Mouse (Mus musculus) midbrain, embryonic 12.5 days (tissue): Measurements from ENCODE around the gene Slc7a15. TPM values are rescaled to one million over a fixed set of nuclear protein-coding genes. Genes with fewer than 3 reads are reported as not detected.

Source experiments
- ATAC-seq: fragments of 200-750 bp; cut with Nextera tagmentation; 2 replicates; pipeline ENCODE4 v1.8.0; 2017; ENCODE audit warnings: low read depth, moderate TSS enrichment, moderate library complexity; ENCODE audit not compliant: low FRiP score
- H3K27ac ChIP-seq: fragments of 300-500 bp; sonication (generic); replicated peaks from 2 replicates; pipeline ENCODE4 v1.5.1; 2016; ENCODE audit warnings: mild to moderate bottlenecking
- H3K27me3 ChIP-seq: fragments of 300-500 bp; sonication (generic); 2 replicates; pipeline ENCODE4 v1.6.1; 2016; ENCODE audit warnings: mild to moderate bottlenecking
- H3K36me3 ChIP-seq: fragments of 300-500 bp; sonication (generic); 2 replicates; pipeline ENCODE4 v1.6.1; 2016
- H3K4me1 ChIP-seq: fragments of 300-500 bp; sonication (generic); 2 replicates; pipeline ENCODE4 v1.6.1; 2016
- H3K4me2 ChIP-seq: fragments of 300-500 bp; sonication (generic); replicated peaks from 2 replicates; pipeline ENCODE4 v1.6.1; 2016; ENCODE audit warnings: mild to moderate bottlenecking, moderate library complexity
- H3K4me3 ChIP-seq: fragments of 300-500 bp; sonication (generic); 2 replicates; pipeline ENCODE4 v1.5.1; 2016; ENCODE audit warnings: mild to moderate bottlenecking
- H3K9ac ChIP-seq: fragments of 300-500 bp; sonication (generic); replicated peaks from 2 replicates; pipeline ENCODE4 v1.6.1; 2016; ENCODE audit warnings: mild to moderate bottlenecking, moderate library complexity
- H3K9me3 ChIP-seq: fragments of 300-500 bp; sonication (generic); 2 replicates; pipeline ENCODE4 v1.6.1; 2016; ENCODE audit warnings: mild to moderate bottlenecking
- WGBS: fragments of 180-500 bp; shearing (Covaris S2); methylation state at CpG from one replicate; pipeline ENCODE4 v1.1.7; 2016; 5-methylcytosine and 5-hydroxymethylcytosine counted together
- polyA plus RNA-seq: library from polyadenylated mRNA; unstranded; fragments of >200 nt; fragmentation: Nextera tagmentation; extraction: Ambion mirVana; gene quantifications from 2 replicates; pipeline ENCODE4 v1.2.1, GENCODE M21; 2016

Slc7a15 gene
- polyA plus RNA-seq, 1 experiment from 2014 or later, result not detected

- ATAC-seq, result no peak
- Histone ChIP-seq H3K36me3 (no peaks in the 10 kb centered on the region), H3K4me1 (no peaks in the 10 kb centered on the region), H3K4me2 (no peak overlapping the region), H3K27me3 (no peaks in the 10 kb centered on the region), H3K4me3 (no peak overlapping the region), H3K27ac (no peak overlapping the region), H3K9ac (no peak overlapping the region), H3K9me3 (no peaks in the 10 kb centered on the region)
- WGBS, result 66% methylated on average over 2 of the region's 2 CpGs
Observed at GRCm38 (mm10) chr12:8522711-8523110, 76.2 kb downstream of the Slc7a15 start.

- no peak for ATAC-seq
- Histone ChIP-seq H3K9ac (no peak overlapping the region), H3K4me3 (no peak overlapping the region), H3K27ac (no peak overlapping the region), H3K4me1 (no peaks in the 10 kb centered on the region), H3K27me3 (no peaks in the 10 kb centered on the region), H3K4me2 (no peak overlapping the region), H3K36me3 (no peaks in the 10 kb centered on the region), H3K9me3 (no peaks in the 10 kb centered on the region)
- 56% methylated on average over 11 of the region's 12 CpGs for WGBS
Observed at GRCm38 (mm10) chr12:8521375-8522047, 77.4 kb downstream of the Slc7a15 start.

DNA sequence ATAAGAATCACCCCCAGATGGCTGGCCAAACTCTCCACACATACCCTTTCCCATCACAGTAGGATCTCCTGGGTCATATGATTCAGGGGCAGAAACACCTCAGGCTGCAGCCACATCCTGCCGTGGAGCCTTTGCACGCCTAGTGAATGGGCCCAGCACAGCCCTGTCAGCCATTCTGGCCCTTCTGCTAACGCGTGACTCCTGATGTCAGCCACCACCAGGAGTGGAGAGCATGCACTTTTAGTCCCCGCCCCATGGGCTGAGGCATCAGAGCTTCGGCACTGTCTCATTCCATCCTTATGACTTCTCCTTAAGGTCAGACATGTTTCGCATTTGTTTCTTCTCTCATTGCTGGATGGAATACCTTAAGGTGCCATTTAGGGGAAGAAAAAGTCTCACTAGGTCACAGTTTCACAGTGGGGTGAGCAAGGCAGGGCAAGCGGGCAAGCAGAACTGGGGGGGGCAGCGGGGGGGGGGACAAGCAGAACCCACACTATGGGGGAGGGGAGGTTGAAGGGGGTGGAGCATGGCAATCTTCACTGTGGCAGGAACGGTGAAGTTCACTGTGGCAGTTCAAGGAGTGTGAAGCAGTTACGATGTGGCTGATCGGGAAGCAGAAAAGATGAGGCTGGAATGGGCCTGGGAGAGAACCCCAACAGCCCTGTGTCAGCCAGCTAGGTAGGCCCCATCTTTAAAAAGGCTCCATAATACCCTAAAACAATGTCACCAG is 79.3 kb downstream of the Slc7a15 start:
- no peak overlapping the region for H3K4me2 ChIP-seq
- no peaks in the 10 kb centered on the region for H3K4me1 ChIP-seq
- 67% methylated on average over 12 of the region's 12 CpGs for WGBS
- no peak overlapping the region for H3K4me3 ChIP-seq
- no peak overlapping the region for H3K9ac ChIP-seq
- no peaks in the 10 kb centered on the region for H3K9me3 ChIP-seq
- H3K27ac ChIP-seq, result no peak overlapping the region
- H3K27me3 ChIP-seq, result no peaks in the 10 kb centered on the region
- H3K36me3 ChIP-seq, result no peaks in the 10 kb centered on the region
- no peak for ATAC-seq

DNA sequence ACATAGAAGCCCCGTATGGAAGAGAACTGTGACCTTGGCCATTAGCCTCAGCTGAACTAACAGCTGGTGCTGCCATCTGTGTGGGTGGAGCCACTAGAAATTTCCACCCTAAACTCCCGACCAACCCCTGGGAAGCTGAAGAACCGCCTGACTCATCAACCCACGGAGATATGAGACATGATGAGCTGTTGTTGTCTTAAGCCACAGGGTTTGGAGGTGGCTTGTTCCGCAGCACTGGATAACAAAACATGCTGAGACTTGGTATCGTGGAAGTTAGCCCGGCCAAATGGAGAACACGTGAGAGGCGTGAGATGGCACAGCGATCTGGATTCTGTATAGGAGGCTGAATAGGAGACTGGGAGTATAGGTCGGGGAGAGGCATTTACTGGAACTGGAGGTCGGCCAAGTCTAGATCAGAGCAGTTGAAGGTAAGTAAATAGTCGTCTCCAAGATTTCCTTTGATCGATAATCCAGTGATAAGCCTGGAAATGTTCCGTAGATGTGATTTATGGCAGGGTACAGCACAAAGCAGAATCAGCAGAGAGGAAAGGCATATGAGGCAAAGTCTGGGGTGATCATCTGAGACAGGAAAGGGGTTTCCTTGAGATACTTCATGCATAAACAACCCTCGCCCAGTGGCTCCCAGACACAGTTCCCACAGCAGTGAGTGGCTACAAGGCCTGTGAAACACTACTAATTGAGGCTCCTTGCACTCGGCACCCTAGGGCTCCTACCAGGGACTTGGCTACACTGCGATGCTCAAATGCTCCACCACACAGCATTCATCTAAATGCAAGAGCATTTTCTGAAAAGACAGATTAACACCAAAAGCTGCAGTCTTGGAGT is 87.6 kb downstream of the Slc7a15 start:
- no peak overlapping the region for H3K9ac ChIP-seq
- ATAC-seq, result no peak
- H3K36me3 ChIP-seq, result no peaks in the 10 kb centered on the region
- H3K27me3 ChIP-seq, result no peaks in the 10 kb centered on the region
- H3K4me1 ChIP-seq, result no peaks in the 10 kb centered on the region
- H3K27ac ChIP-seq, result no peak overlapping the region
- H3K4me2 ChIP-seq, result no peak overlapping the region
- no peaks in the 10 kb centered on the region for H3K9me3 ChIP-seq
- no peak overlapping the region for H3K4me3 ChIP-seq
- WGBS, result 81% methylated on average over 18 of the region's 18 CpGs

- Histone ChIP-seq H3K4me2 (no peak overlapping the region), H3K4me3 (no peak overlapping the region), H3K9ac (no peak overlapping the region), H3K36me3 (no peaks in the 10 kb centered on the region), H3K27ac (no peak overlapping the region), H3K9me3 (no peaks in the 10 kb centered on the region), H3K27me3 (no peaks in the 10 kb centered on the region), H3K4me1 (no peaks in the 10 kb centered on the region)
- no peak for ATAC-seq
- WGBS, result 78% methylated on average over 6 of the region's 6 CpGs
Observed at GRCm38 (mm10) chr12:8510317-8510988, 88.4 kb downstream of the Slc7a15 start.

DNA sequence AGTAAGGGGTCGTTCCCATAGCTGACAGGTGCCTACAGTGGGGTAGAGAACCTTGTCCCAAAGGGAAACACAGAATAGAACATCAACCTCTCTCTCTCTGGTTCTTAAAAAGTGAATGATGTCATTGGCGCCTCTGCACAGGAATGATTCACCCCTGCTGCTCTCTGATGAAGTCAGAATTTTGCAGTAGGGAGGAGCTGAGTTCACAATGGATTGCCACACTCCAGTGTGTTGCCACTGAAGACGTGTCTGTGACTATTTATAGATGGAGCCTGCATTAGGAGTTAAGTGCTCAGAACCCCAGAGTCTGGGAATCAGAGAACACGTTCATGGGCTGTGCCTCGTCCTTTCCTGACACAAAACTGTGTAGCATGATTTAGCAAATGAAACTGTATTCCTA is 89.2 kb downstream of the Slc7a15 start:
- Histone ChIP-seq H3K27ac (no peak overlapping the region), H3K9ac (no peak overlapping the region), H3K4me3 (no peak overlapping the region), H3K4me1 (no peaks in the 10 kb centered on the region), H3K4me2 (no peak overlapping the region), H3K27me3 (no peaks in the 10 kb centered on the region), H3K9me3 (no peaks in the 10 kb centered on the region), H3K36me3 (no peaks in the 10 kb centered on the region)
- no peak for ATAC-seq
- WGBS, result 80% methylated on average over 5 of the region's 5 CpGs

DNA sequence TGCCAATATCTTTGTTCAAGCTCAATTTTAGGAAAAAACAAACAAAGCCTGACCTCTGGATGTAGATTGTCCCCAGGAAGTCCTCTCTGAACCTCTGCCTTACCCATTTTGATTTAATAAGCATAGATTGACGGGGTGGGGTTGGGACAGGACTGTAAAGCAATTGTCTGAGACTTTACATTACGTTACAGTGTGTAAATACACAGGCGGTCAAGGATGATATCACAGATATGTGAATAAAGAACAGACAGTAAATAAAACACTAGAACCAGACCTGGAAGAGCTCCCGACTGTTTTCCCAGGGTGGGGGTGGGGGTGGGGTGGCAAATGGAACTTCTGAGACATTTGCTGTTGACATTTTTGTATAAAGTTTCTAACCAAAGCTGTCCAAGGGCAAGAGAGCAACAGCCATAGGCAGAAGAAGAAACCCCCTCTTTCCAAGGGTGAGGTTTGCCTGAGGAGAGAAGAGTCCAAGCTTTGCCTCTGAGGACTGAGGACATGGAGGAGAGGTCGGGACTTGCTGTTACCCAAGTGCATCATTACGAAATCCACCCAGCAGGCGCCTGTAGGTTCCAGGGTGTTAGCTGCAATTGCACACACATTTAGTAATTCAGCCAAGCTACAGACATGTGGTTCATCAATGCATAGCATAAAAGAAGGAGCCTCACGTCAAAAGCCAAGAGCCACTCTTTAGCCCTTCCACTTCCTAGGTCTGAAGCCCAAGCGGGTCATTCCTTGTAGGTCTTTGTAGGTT is 91.7 kb downstream of the Slc7a15 start:
- WGBS, result 75% methylated on average over 9 of the region's 9 CpGs
- no peaks in the 10 kb centered on the region for H3K27me3 ChIP-seq
- no peaks in the 10 kb centered on the region for H3K4me1 ChIP-seq
- no peak for ATAC-seq
- no peak overlapping the region for H3K4me3 ChIP-seq
- no peaks in the 10 kb centered on the region for H3K36me3 ChIP-seq
- no peak overlapping the region for H3K9ac ChIP-seq
- no peaks in the 10 kb centered on the region for H3K9me3 ChIP-seq
- no peak overlapping the region for H3K27ac ChIP-seq
- H3K4me2 ChIP-seq, result no peak overlapping the region

DNA sequence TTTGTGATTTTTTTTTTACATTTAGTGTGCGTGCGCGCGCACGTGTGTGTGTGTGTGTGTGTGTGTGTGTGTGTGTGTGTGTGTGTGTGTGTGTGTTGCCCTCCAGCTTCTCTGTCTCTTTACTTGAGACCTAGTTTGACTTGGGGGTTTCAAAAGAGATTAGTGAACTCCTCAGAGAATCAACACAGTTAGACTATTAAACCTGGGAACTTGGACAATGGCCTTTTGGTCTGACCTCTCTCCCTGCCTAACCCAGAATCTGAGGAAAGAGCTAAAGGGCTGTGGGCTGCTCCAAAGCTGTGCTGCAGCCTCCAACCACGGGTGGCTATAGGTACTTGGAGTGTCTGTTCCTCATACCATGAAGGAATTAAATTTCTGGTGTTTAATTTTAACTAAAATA is 94.7 kb downstream of the Slc7a15 start:
- Histone ChIP-seq H3K4me1 (peaks cover 10% of the 10 kb centered on the region), H3K4me2 (no peak overlapping the region), H3K27me3 (no peaks in the 10 kb centered on the region), H3K27ac (no peak overlapping the region), H3K9ac (no peak overlapping the region), H3K36me3 (no peaks in the 10 kb centered on the region), H3K9me3 (no peaks in the 10 kb centered on the region), H3K4me3 (no peak overlapping the region)
- no peak for ATAC-seq
- 86% methylated on average over 6 of the region's 6 CpGs for WGBS

GRCm38 (mm10) chr12:8502546-8502945 is 96.3 kb downstream of the Slc7a15 start:
- ATAC-seq, result no peak
- H3K9me3 ChIP-seq, result no peaks in the 10 kb centered on the region
- no peak overlapping the region for H3K27ac ChIP-seq
- H3K9ac ChIP-seq, result no peak overlapping the region
- peaks cover 21% of the 10 kb centered on the region for H3K4me1 ChIP-seq
- no peak overlapping the region for H3K4me3 ChIP-seq
- 18% methylated on average over 6 of the region's 6 CpGs for WGBS
- no peaks in the 10 kb centered on the region for H3K27me3 ChIP-seq
- H3K4me2 ChIP-seq, result no peak overlapping the region
- no peaks in the 10 kb centered on the region for H3K36me3 ChIP-seq

DNA sequence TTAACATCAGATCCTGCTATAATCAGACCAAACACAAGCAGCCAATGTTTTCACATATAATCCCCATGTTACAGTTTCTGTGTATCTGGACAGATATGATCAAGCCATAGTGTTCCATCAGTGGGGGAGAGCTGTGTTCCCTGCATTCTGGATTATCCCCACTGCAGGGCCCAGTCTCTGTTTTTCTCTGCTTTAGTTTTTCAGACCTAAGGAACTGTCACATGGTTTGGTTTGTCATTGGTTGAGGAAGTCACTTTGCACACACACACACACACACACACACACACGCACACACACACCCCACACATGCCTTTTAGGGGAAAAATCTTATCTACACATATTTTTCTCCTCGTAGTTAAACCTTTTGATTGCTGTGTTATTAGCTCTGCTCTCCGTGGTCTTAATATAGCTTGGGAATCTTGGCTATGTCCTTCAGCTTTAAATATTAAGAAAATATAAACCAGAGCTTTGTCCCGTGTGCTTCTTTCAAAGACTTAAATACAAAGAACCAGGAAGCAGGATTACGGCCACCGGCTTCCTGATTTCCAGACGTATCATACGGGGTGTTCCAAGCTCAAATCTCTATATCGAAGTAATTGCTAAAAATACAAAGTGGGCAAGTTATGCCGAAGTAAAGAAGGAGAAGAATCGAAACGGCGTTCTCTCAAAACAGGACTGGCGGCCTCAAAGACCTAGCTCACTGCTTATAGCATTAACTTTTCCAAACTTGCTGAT is 97.1 kb downstream of the Slc7a15 start:
- Histone ChIP-seq H3K4me2 (no peak overlapping the region), H3K27me3 (no peaks in the 10 kb centered on the region), H3K27ac (no peak overlapping the region), H3K4me1 (peaks cover 29% of the 10 kb centered on the region), H3K9me3 (no peaks in the 10 kb centered on the region), H3K4me3 (no peak overlapping the region), H3K9ac (no peak overlapping the region), H3K36me3 (no peaks in the 10 kb centered on the region)
- no peak for ATAC-seq
- 89% methylated on average over 14 of the region's 14 CpGs for WGBS
